Mouse (Mus musculus): ENCODE measurements at regions not wholly inside any gene's neighbourhood (a gene's known extent, or its start where the extent isn't known, plus 50 kb on each side); places are given as distances from the start of the nearest gene placed in this dataset.
A peak's percentile ranks its signal among the peaks of the same experiment; 100 is the strongest.

- DNase-seq (ENCODE audit: low spot score): no peak
These were observed 139.4 kb upstream of the Smim15 start for GRCm38 (mm10) chr13:107904851-107905250.

- DNase-seq (ENCODE audit: low spot score): no peak
These were observed 140.1 kb upstream of the Smim15 start for GRCm38 (mm10) chr13:107904051-107904740.

- DNase-seq (ENCODE audit: low spot score): peak; percentile 44
These were observed 140.9 kb upstream of the Smim15 start for GRCm38 (mm10) chr13:107903150-107903959.

GRCm38 (mm10) chr13:107902800-107903149 is 141.5 kb upstream of the Smim15 start:
- DNase-seq (ENCODE audit: low spot score): peak; percentile 8

- no peak for DNase-seq (ENCODE audit: low spot score)
These were observed 144.5 kb upstream of the Smim15 start for GRCm38 (mm10) chr13:107899600-107900229.

- no peak for DNase-seq (ENCODE audit: low spot score)
These were observed 146.6 kb upstream of the Smim15 start for GRCm38 (mm10) chr13:107897646-107898045.

- peak; percentile 36 for DNase-seq (ENCODE audit: low spot score)
These were observed 147.1 kb upstream of the Smim15 start for GRCm38 (mm10) chr13:107897184-107897583.

GRCm38 (mm10) chr13:107893581-107894183 is 150.6 kb upstream of the Smim15 start:
- DNase-seq (ENCODE audit: low spot score): no peak

- DNase-seq (ENCODE audit: low spot score): no peak
These were observed 151.2 kb upstream of the Smim15 start for GRCm38 (mm10) chr13:107893081-107893480.

GRCm38 (mm10) chr13:107891946-107892345 is 152.3 kb upstream of the Smim15 start:
- no peak for DNase-seq (ENCODE audit: low spot score)

GRCm38 (mm10) chr13:107890866-107891821 is 153.1 kb upstream of the Smim15 start:
- DNase-seq (ENCODE audit: low spot score): peak; percentile 57

GRCm38 (mm10) chr13:107889985-107890865 is 154.0 kb upstream of the Smim15 start:
- DNase-seq (ENCODE audit: low spot score): peak; percentile 99

- DNase-seq (ENCODE audit: low spot score): peak; percentile 36
These were observed 154.7 kb upstream of the Smim15 start for GRCm38 (mm10) chr13:107889588-107889984.

GRCm38 (mm10) chr13:107888571-107889451 is 155.4 kb upstream of the Smim15 start:
- peak; percentile 43 for DNase-seq (ENCODE audit: low spot score)

- no peak for DNase-seq (ENCODE audit: low spot score)
These were observed 156.1 kb upstream of the Smim15 start for GRCm38 (mm10) chr13:107888231-107888555.

- DNase-seq (ENCODE audit: low spot score): no peak
These were observed 156.6 kb upstream of the Smim15 start for GRCm38 (mm10) chr13:107887366-107888230.

GRCm38 (mm10) chr13:107884836-107885235 is 159.4 kb upstream of the Smim15 start:
- DNase-seq (ENCODE audit: low spot score): no peak

GRCm38 (mm10) chr13:107882337-107882736 is 161.9 kb upstream of the Smim15 start:
- DNase-seq (ENCODE audit: low spot score): no peak

Measured in thymus, postnatal 0 days (tissue).